Comparison of ENCODE assay signal across 8 mouse cellular contexts in genomic region chr2:71580632-71581466, GRCm38 (mm10). TPM values are rescaled to one million over a fixed set of nuclear protein-coding genes. Genes with fewer than 3 reads are reported as not detected.
DNase-seq lines count a peak whose midpoint lies in the region; ATAC-seq and TF ChIP-seq lines count a peak whose summit lies in the region.

No protein-coding gene starts in this region.

- no peaks in the 10 kb centered on the region for H3K9me3 ChIP-seq in hindbrain, embryonic 13.5 days

- peak; percentile 59 for TF ChIP-seq CTCF in brain, embryonic 14.5 days (IDR thresholded peaks at IDR 0.05; ENCODE audit: borderline replicate concordance, extremely low read depth, insufficient read depth, insufficient read length)

- WGBS in hindbrain, embryonic 13.5 days = 11% methylated on average over 50 of the region's 50 CpGs

- DNase-seq in MEL-GATA-1-ER (ENCODE audit: extremely low read depth, low read depth) = peak; percentile 34
- DNase-seq in brain, embryonic 14.5 days (ENCODE audit: low read depth) = peak; percentile 72
- peak; percentile 35 to 43 for DNase-seq in frontal cortex, postnatal 36 days (ENCODE audit: low spot score in 2 of 2)
- peak; percentile 51 to 59 for DNase-seq in left cerebral cortex, adult 18-20 months (ENCODE audit: low spot score in 2 of 2)
- DNase-seq in lung, postnatal 4 days = peak; percentile 71 to 73
- peak; percentile 63 for DNase-seq in right cerebral cortex, adult 18-20 months
- peak; percentile 52 to 62 for DNase-seq in urinary bladder, postnatal 4 days (ENCODE audit: low spot score in 2 of 2)

- peak overlapping the region; percentile 79 for H3K9ac ChIP-seq in hindbrain, embryonic 13.5 days

- H3K4me3 ChIP-seq in hindbrain, embryonic 13.5 days = peak overlapping the region; percentile 57

- ATAC-seq in hindbrain, embryonic 13.5 days (ENCODE audit: low FRiP score) = peak; percentile 75

- no peak for TF ChIP-seq POLR2A in brain, embryonic 14.5 days (IDR thresholded peaks at IDR 0.05; ENCODE audit: borderline replicate concordance, extremely low read depth, insufficient read depth, insufficient read length, poor library complexity, severe bottlenecking)

- peak overlapping the region; percentile 89 for H3K4me2 ChIP-seq in hindbrain, embryonic 13.5 days

- no peak overlapping the region for H3K27ac ChIP-seq in hindbrain, embryonic 13.5 days

- peaks cover 10% of the 10 kb centered on the region for H3K4me1 ChIP-seq in hindbrain, embryonic 13.5 days (replicated peaks)

- peaks cover 6% of the 10 kb centered on the region; the same call in 1 of the 2 replicates for H3K27me3 ChIP-seq in hindbrain, embryonic 13.5 days

- no peaks in the 10 kb centered on the region for H3K36me3 ChIP-seq in hindbrain, embryonic 13.5 days

RNA-seq across cellular contexts. Expression of gene Dlx2, which starts 34.3 kb away (rescaled TPM):
- 32.8 and 48.3 TPM in 2 replicates for polyA plus RNA-seq in brain, embryonic 14.5 days (2012; rRNA removed)
- 0.51 and 0.76 TPM in 2 replicates for polyA plus RNA-seq in hindbrain, embryonic 13.5 days (2015; fragmentation: Nextera tagmentation; extraction: Ambion mirVana)
- 1 to 10 TPM; 4.7 to 6.7 TPM for total RNA-seq in left cerebral cortex, adult 18-20 months (2021)

RNA-seq across cellular contexts. Expression of gene Dlx1, which starts 52.9 kb away (rescaled TPM):
- polyA plus RNA-seq in brain, embryonic 14.5 days (2012; rRNA removed) = 93.3 and 265 TPM in 2 replicates
- polyA plus RNA-seq in hindbrain, embryonic 13.5 days (2015; fragmentation: Nextera tagmentation; extraction: Ambion mirVana) = 0.96 and 1.4 TPM in 2 replicates
- total RNA-seq in left cerebral cortex, adult 18-20 months (2021) = 10 to 100 TPM; 18.5 to 20.4 TPM

Comparison
In these comparisons a context has a peak if more than half of its experiments do, and no peak if none do; other contexts are left out.
1. RNA of gene Dlx2, which starts 34.3 kb away (polyA plus RNA-seq): 32.8 to 48.3 TPM in brain, embryonic 14.5 days; 0.51 to 0.76 TPM in hindbrain, embryonic 13.5 days; every median in the first group is over 10 times any median in the second.
2. RNA of gene Dlx1, which starts 52.9 kb away (polyA plus RNA-seq): 93.3 to 265 TPM in brain, embryonic 14.5 days; 0.96 to 1.4 TPM in hindbrain, embryonic 13.5 days; every median in the first group is over 10 times any median in the second.
3. Peak in every context shown above with its lines, with median percentiles within 50 percentile points of each other: DNase-seq.